Comparison of ENCODE assay signal across 10 mouse cellular contexts in genomic region chr19:53264821-53265727, GRCm38 (mm10). TPM values are rescaled to one million over a fixed set of nuclear protein-coding genes. Genes with fewer than 3 reads are reported as not detected.
A peak's percentile ranks its signal among the peaks of the same experiment; 100 is the strongest.
DNase-seq lines count a peak whose midpoint lies in the region; ATAC-seq lines count a peak whose summit lies in the region.
"Had no signal": no experiment of that assay in that cellular context is flagged by ENCODE, and none has a peak within 500 bp of the region (broad histone marks: within the 10 kb centered on the region; RNA-seq: fewer than 3 reads in every experiment).

No protein-coding gene starts in this region.

- H3K4me1 ChIP-seq in forebrain, embryonic 14.5 days (ENCODE audit: control insufficient read depth, insufficient read depth, low read length) = no peaks in the 10 kb centered on the region
- peaks cover 14% of the 10 kb centered on the region for H3K4me1 ChIP-seq in midbrain, embryonic 13.5 days (replicated peaks)

- no peak overlapping the region for H3K4me3 ChIP-seq in forebrain, embryonic 14.5 days (ENCODE audit: low read depth, low read length)
- H3K4me3 ChIP-seq in midbrain, embryonic 13.5 days (replicated peaks) = no peak overlapping the region
- H3K4me3 ChIP-seq: limb, embryonic 13.5 days had no signal

- H3K36me3 ChIP-seq in forebrain, embryonic 14.5 days (ENCODE audit: control insufficient read depth, insufficient read depth, low read length) = no peaks in the 10 kb centered on the region
- H3K36me3 ChIP-seq in midbrain, embryonic 13.5 days = no peaks in the 10 kb centered on the region
- H3K36me3 ChIP-seq: limb, embryonic 13.5 days had no signal

- H3K27me3 ChIP-seq in forebrain, embryonic 14.5 days (replicated peaks; ENCODE audit: control insufficient read depth, insufficient read depth, low read length) = no peaks in the 10 kb centered on the region
- no peaks in the 10 kb centered on the region for H3K27me3 ChIP-seq in midbrain, embryonic 13.5 days
- H3K27me3 ChIP-seq: limb, embryonic 13.5 days had no signal

- DNase-seq in cerebellum, postnatal 14 days = peak; percentile 37 to 43
- DNase-seq in cerebellum, adult 11 months = no peak
- peak; percentile 69 for DNase-seq in CD4-positive helper T cell, adult 2 months (ENCODE audit: low read depth, low spot score)
- peak; percentile 55 for DNase-seq in forebrain, embryonic 14.5 days (ENCODE audit: low spot score)
- DNase-seq in gastrocnemius, adult 8-10 months (ENCODE audit: low spot score in 2 of 2) = no peak
- no peak for DNase-seq in MN1 (ENCODE audit: low spot score)
- no peak for DNase-seq in heart, postnatal 25 days (ENCODE audit: low spot score)
- DNase-seq: lung, postnatal 14 days had no signal

- WGBS in forebrain, embryonic 14.5 days = 43% methylated on average over 12 of the region's 12 CpGs
- 57% methylated on average over 12 of the region's 12 CpGs for WGBS in midbrain, embryonic 13.5 days

- no peaks in the 10 kb centered on the region for H3K9me3 ChIP-seq in forebrain, embryonic 14.5 days (replicated peaks; ENCODE audit: control insufficient read depth, low read length)
- no peaks in the 10 kb centered on the region for H3K9me3 ChIP-seq in midbrain, embryonic 13.5 days
- H3K9me3 ChIP-seq: limb, embryonic 13.5 days had no signal

- no peak overlapping the region for H3K4me2 ChIP-seq in forebrain, embryonic 14.5 days (ENCODE audit: low read length)
- H3K4me2 ChIP-seq in midbrain, embryonic 13.5 days (replicated peaks) = no peak overlapping the region

- intact Hi-C loops in heart, postnatal 25 days (cut with DNase I) = no loop called here

- H3K9ac ChIP-seq in forebrain, embryonic 14.5 days (ENCODE audit: low read length) = no peak overlapping the region
- H3K9ac ChIP-seq in midbrain, embryonic 13.5 days (replicated peaks) = no peak overlapping the region
- H3K9ac ChIP-seq: limb, embryonic 13.5 days had no signal

- peak; percentile 60 for ATAC-seq in forebrain, embryonic 14.5 days
- ATAC-seq in midbrain, embryonic 13.5 days = peak; percentile 48; the same call in 1 of the 2 replicates

- H3K27ac ChIP-seq in forebrain, embryonic 14.5 days (ENCODE audit: low read depth, low read length) = no peak overlapping the region
- no peak overlapping the region for H3K27ac ChIP-seq in midbrain, embryonic 13.5 days
- H3K27ac ChIP-seq: limb, embryonic 13.5 days had no signal

RNA-seq across cellular contexts. Expression of gene Mxi1, which starts 45.2 kb away (rescaled TPM):
- 27.6 and 41.0 TPM in 2 replicates for polyA plus RNA-seq in forebrain, embryonic 14.5 days (2014; fragmentation: Nextera tagmentation; extraction: Ambion mirVana)
- polyA plus RNA-seq in midbrain, embryonic 13.5 days (2015; fragmentation: Nextera tagmentation; extraction: Ambion mirVana) = 32.4 and 50.7 TPM in 2 replicates
- 10 to 100 TPM; 48.9 to 53.6 (median 51.5) TPM for total RNA-seq in gastrocnemius, adult 8-10 months (2022)
- total RNA-seq in heart, postnatal 25 days (2021) = 10 to 100 TPM; 41.8 to 44.4 TPM

Comparison
In these comparisons a context has a peak if more than half of its experiments do, and no peak if none do; other contexts are left out.
1. DNase-seq: peak in cerebellum, postnatal 14 days (2 of 2), CD4-positive helper T cell, adult 2 months (single experiment) and forebrain, embryonic 14.5 days (single experiment); none in cerebellum, adult 11 months (single experiment), gastrocnemius, adult 8-10 months (0 of 2), MN1 (single experiment) and heart, postnatal 25 days (single experiment).